Mouse (Mus musculus) liver, adult 10 weeks (tissue): ENCODE results near the gene Eif4a2. TPM values are rescaled to one million over a fixed set of nuclear protein-coding genes. Genes with fewer than 3 reads are reported as not detected.

Experiments
- polyA plus RNA-seq: library from polyadenylated mRNA; stranded (reverse); fragments of 350-450 nt; fragmentation: Illumina TruSeq; extraction: RNeasy Lipid Tissue Mini Kit (QIAGEN cat#74804); gene quantifications from one replicate; pipeline ENCODE4 v1.2.3, GENCODE M21; 2014; ENCODE audit warnings: low read depth, low replicate concordance

Eif4a2 gene
- 1,059 TPM for polyA plus RNA-seq

DNA sequence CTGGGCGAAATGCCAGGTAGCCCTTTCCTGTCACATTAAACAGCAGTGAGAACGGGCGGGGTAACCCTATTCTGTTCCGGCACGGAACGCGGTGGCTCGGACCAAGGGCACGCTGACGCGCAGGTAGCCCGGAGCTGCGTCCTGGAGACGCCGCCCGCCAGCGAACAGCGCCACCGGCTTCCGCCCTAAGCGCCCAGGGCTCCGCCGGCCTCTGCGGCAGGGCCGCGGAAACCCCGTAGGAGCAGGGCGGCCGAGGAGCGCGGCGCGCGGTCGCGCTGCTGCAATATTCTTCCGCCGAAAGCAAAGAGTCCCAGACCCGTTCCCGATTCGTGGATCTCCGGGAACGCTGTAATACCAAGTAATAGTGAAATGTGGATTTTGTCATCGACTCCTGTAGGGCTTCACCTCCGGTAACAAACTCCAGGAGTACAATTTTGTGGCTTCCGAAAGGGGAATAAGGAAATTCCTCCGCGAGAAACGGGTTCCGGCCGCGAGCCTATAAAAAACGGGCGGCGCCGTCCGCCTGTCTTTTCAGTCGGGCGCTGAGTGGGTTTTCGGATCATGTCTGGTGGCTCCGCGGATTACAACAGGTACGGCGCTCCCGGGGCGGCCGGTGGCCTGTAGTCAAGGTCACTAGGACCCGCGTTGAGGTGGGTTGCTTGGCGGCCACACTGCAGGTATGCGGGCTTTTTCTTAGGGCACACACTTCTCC lies at the start of gene Eif4a2:
Gene Eif4a2 (plus strand): TSS at position 214 of the 712 bp plus-strand sequence.

DNA sequence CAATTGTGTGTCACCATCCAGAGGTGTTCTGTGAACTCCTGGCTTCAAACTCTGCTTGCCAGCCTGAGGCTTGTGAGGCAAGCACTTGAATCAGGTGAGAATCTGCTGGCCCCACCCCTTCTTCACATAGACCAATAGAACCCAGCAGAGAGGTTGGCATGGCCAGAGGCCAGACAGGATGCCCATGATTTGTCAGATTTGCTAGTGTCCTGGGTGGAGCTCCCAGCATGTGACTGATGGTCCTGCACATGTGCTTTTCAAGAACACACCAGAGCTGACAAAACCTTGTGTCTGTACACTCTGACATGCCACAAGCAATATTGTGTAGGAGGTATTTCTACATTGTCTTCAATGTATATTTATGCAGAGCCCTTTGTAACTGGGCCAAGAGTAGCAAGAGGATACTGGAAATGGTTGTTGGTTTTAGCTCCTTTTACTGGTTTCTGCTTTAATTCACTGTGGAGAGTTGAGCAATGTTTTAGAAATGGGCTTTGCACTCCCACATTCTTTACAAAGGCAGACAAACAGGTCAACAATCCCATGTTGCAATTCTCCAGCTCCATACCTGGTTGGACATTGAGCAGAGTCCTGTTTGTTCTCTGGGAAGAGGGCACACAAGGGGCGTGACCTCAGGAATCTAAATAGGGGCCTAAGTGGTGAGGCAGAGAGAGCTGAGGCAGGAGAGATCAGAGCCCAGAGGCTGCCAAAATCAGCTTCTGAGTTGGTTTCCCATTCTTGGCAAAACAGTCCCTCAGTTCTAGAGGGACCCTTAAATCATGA lies 49.4 kb upstream of the Eif4a2 start, which contains the start of gene Kng1:
Gene Kng1 (plus strand): TSS at position 198 of the 780 bp plus-strand sequence.

GRCm38 (mm10) chr16:23127673-23128375 lies 20.6 kb downstream of the Eif4a2 start, which contains the start of gene Rfc4:
Gene Rfc4 (minus strand): TSS chr16:23127737.

DNA sequence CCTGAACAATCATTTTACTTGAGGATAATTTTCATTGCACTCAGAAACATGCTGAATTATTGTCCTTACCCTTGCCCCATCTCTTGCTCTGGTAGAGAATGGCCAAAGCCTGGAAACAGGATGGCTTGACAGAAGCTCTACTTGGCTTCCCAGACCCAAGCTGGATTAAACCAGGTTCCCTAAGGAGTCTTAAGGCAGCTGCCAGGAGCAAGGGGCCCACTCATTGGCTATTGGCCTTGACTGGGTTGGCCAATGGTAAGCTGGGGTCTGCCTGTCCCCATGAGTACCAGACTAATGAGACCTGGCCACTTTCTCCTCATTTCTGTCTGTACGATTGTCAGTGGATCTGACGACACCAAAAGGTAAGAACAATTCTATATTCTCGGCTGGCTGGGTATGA lies 39.0 kb downstream of the Eif4a2 start, which contains the start of gene Adipoq:
Gene Adipoq (plus strand): TSS at position 257 of the 400 bp plus-strand sequence.

Other genes with a start within 250 kb of the Eif4a2 start
- gene Tbccd1, start 249.8 kb upstream of the Eif4a2 start, polyA plus RNA-seq, result 18.6 TPM
- 70.8 TPM for gene Dnajb11, start 249.6 kb upstream of the Eif4a2 start, polyA plus RNA-seq
- 10,784 TPM for gene Ahsg, start 216.2 kb upstream of the Eif4a2 start, polyA plus RNA-seq
- gene Fetub, start 189.1 kb upstream of the Eif4a2 start, polyA plus RNA-seq, result 367 TPM
- 1,812 TPM for gene Hrg, start 156.4 kb upstream of the Eif4a2 start, polyA plus RNA-seq
- 363 TPM for gene Kng2, start 78.0 kb upstream of the Eif4a2 start, polyA plus RNA-seq
- 2,910 TPM for gene Kng1, start 49.6 kb upstream of the Eif4a2 start, polyA plus RNA-seq
- 6.8 TPM for gene Rfc4, start 20.3 kb downstream of the Eif4a2 start, polyA plus RNA-seq
- gene Adipoq, start 39.1 kb downstream of the Eif4a2 start, polyA plus RNA-seq, result 0.50 TPM
- gene St6gal1, start 117.3 kb downstream of the Eif4a2 start, polyA plus RNA-seq, result 49.1 TPM